Mouse (Mus musculus): ENCODE data around the gene Sp9. TPM values are rescaled to one million over a fixed set of nuclear protein-coding genes. Genes with fewer than 3 reads are reported as not detected.

Sp9 gene
- polyA plus RNA-seq (2016; fragmentation: Nextera tagmentation; extraction: Ambion mirVana): 1.5 and 1.8 TPM in 2 replicates

GRCm38 (mm10) chr2:73271459-73272161 lies at the start of gene Sp9:
Sp9 (plus strand) TSS chr2:73271925.
- no peaks in the 10 kb centered on the region for H3K36me3 ChIP-seq
- peak within 1 kb of the TSS; percentile 62 for H3K4me3 ChIP-seq
- peaks cover 74% of the 10 kb centered on the region for H3K4me1 ChIP-seq
- H3K27me3 ChIP-seq (ENCODE audit: low read depth, poor library complexity, severe bottlenecking): peaks cover 100% of the 10 kb centered on the region
- H3K9me3 ChIP-seq (replicated peaks): no peaks in the 10 kb centered on the region
- WGBS: under 1% methylated on average over 48 of the region's 48 CpGs
- H3K27ac ChIP-seq (replicated peaks): peak within 1 kb of the TSS; percentile 83
- peak; percentile 90 for DNase-seq (ENCODE audit: low spot score)

- 58% methylated on average over 3 of the region's 3 CpGs for WGBS
- H3K9me3 ChIP-seq (replicated peaks): no peaks in the 10 kb centered on the region
Measured at GRCm38 (mm10) chr2:73231081-73231480, 40.6 kb upstream of the Sp9 start.

GRCm38 (mm10) chr2:73241299-73241698 lies 30.4 kb upstream of the Sp9 start:
- Histone ChIP-seq H3K27ac (replicated peaks) (no peak overlapping the region), H3K4me3 (no peak overlapping the region), H3K9me3 (replicated peaks) (no peaks in the 10 kb centered on the region), H3K4me1 (no peaks in the 10 kb centered on the region), H3K36me3 (no peaks in the 10 kb centered on the region), H3K27me3 (ENCODE audit: low read depth, poor library complexity, severe bottlenecking) (no peaks in the 10 kb centered on the region)
- DNase-seq (ENCODE audit: low spot score): no peak
- WGBS: 82% methylated on average over 4 of the region's 4 CpGs

More at GRCm38 (mm10) chr2:73231081-73231480, 40.6 kb upstream of the Sp9 start:
- H3K4me3 ChIP-seq: no peak overlapping the region
- H3K27me3 ChIP-seq (ENCODE audit: low read depth, poor library complexity, severe bottlenecking): no peaks in the 10 kb centered on the region
- H3K27ac ChIP-seq (replicated peaks): peak overlapping the region; percentile 38; the same call in 1 of the 2 replicates
- H3K4me1 ChIP-seq: peaks cover 9% of the 10 kb centered on the region
- no peaks in the 10 kb centered on the region for H3K36me3 ChIP-seq
- DNase-seq (ENCODE audit: low spot score): no peak

- Histone ChIP-seq H3K27ac (replicated peaks) (no peak overlapping the region), H3K36me3 (no peaks in the 10 kb centered on the region), H3K27me3 (ENCODE audit: low read depth, poor library complexity, severe bottlenecking) (no peaks in the 10 kb centered on the region), H3K9me3 (replicated peaks) (no peaks in the 10 kb centered on the region), H3K4me3 (no peak overlapping the region), H3K4me1 (no peaks in the 10 kb centered on the region)
- 70% methylated on average over 4 of the region's 4 CpGs for WGBS
- DNase-seq (ENCODE audit: low spot score): no peak
Measured at GRCm38 (mm10) chr2:73248701-73249100, 23.0 kb upstream of the Sp9 start.

GRCm38 (mm10) chr2:73263172-73263765 lies 8.5 kb upstream of the Sp9 start:
- DNase-seq (ENCODE audit: low spot score): no peak
- H3K4me3 ChIP-seq: peak overlapping the region; percentile 55
- WGBS: 3% methylated on average over 16 of the region's 16 CpGs
- peaks cover 69% of the 10 kb centered on the region for H3K27me3 ChIP-seq (ENCODE audit: low read depth, poor library complexity, severe bottlenecking)
- H3K27ac ChIP-seq (replicated peaks): no peak overlapping the region
- 0 out of 2 replicates have a peak, but pooled peaks cover 3% of the 10 kb centered on the region for H3K9me3 ChIP-seq (replicated peaks)
- H3K4me1 ChIP-seq: peaks cover 33% of the 10 kb centered on the region
- H3K36me3 ChIP-seq: no peaks in the 10 kb centered on the region

- peaks cover 76% of the 10 kb centered on the region for H3K27me3 ChIP-seq (ENCODE audit: low read depth, poor library complexity, severe bottlenecking)
- 0 out of 2 replicates have a peak, but pooled peaks cover 3% of the 10 kb centered on the region for H3K9me3 ChIP-seq (replicated peaks)
- WGBS: under 1% methylated on average over 38 of the region's 38 CpGs
- H3K27ac ChIP-seq (replicated peaks): no peak overlapping the region
- peak overlapping the region; percentile 55 for H3K4me3 ChIP-seq
- peaks cover 38% of the 10 kb centered on the region for H3K4me1 ChIP-seq
- no peaks in the 10 kb centered on the region for H3K36me3 ChIP-seq
- peak; percentile 51 for DNase-seq (ENCODE audit: low spot score)
Measured at GRCm38 (mm10) chr2:73263794-73264610, 7.7 kb upstream of the Sp9 start.

GRCm38 (mm10) chr2:73264611-73265195 lies 7.0 kb upstream of the Sp9 start:
- Histone ChIP-seq H3K36me3 (no peaks in the 10 kb centered on the region), H3K4me1 (peaks cover 45% of the 10 kb centered on the region), H3K9me3 (replicated peaks) (0 out of 2 replicates have a peak, but pooled peaks cover 3% of the 10 kb centered on the region), H3K4me3 (peak overlapping the region; percentile 55), H3K27me3 (ENCODE audit: low read depth, poor library complexity, severe bottlenecking) (peaks cover 83% of the 10 kb centered on the region), H3K27ac (replicated peaks) (no peak overlapping the region)
- 6% methylated on average over 11 of the region's 11 CpGs for WGBS
- DNase-seq (ENCODE audit: low spot score): peak; percentile 37

- H3K4me1 ChIP-seq: peaks cover 58% of the 10 kb centered on the region
- no peaks in the 10 kb centered on the region for H3K36me3 ChIP-seq
- WGBS: 9% methylated on average over 5 of the region's 5 CpGs
- no peak overlapping the region for H3K27ac ChIP-seq (replicated peaks)
- peaks cover 96% of the 10 kb centered on the region for H3K27me3 ChIP-seq (ENCODE audit: low read depth, poor library complexity, severe bottlenecking)
- H3K9me3 ChIP-seq (replicated peaks): 0 out of 2 replicates have a peak, but pooled peaks cover 1% of the 10 kb centered on the region
- no peak overlapping the region for H3K4me3 ChIP-seq
- no peak for DNase-seq (ENCODE audit: low spot score)
Measured at GRCm38 (mm10) chr2:73266011-73266410, 5.7 kb upstream of the Sp9 start.

GRCm38 (mm10) chr2:73266623-73267022 lies 5.1 kb upstream of the Sp9 start:
- Histone ChIP-seq H3K4me1 (peaks cover 65% of the 10 kb centered on the region), H3K4me3 (no peak overlapping the region), H3K36me3 (no peaks in the 10 kb centered on the region), H3K9me3 (replicated peaks) (no peaks in the 10 kb centered on the region), H3K27ac (replicated peaks) (no peak overlapping the region), H3K27me3 (ENCODE audit: low read depth, poor library complexity, severe bottlenecking) (peaks cover 100% of the 10 kb centered on the region)
- DNase-seq (ENCODE audit: low spot score): no peak
- WGBS: 53% methylated on average over 1 of the region's 1 CpGs

- H3K4me1 ChIP-seq: peaks cover 71% of the 10 kb centered on the region
- no peak overlapping the region for H3K4me3 ChIP-seq
- 21% methylated on average over 3 of the region's 3 CpGs for WGBS
- H3K27me3 ChIP-seq (ENCODE audit: low read depth, poor library complexity, severe bottlenecking): peaks cover 100% of the 10 kb centered on the region
- DNase-seq (ENCODE audit: low spot score): no peak
- no peaks in the 10 kb centered on the region for H3K9me3 ChIP-seq (replicated peaks)
- H3K36me3 ChIP-seq: no peaks in the 10 kb centered on the region
- H3K27ac ChIP-seq (replicated peaks): no peak overlapping the region
Measured at GRCm38 (mm10) chr2:73267231-73267630, 4.5 kb upstream of the Sp9 start.

- H3K4me3 ChIP-seq: no peak overlapping the region
- no peak overlapping the region for H3K27ac ChIP-seq (replicated peaks)
- no peak for DNase-seq (ENCODE audit: low spot score)
Measured at GRCm38 (mm10) chr2:73267818-73268217, 3.9 kb upstream of the Sp9 start.

GRCm38 (mm10) chr2:73268281-73268680 lies 3.4 kb upstream of the Sp9 start:
- peaks cover 100% of the 10 kb centered on the region for H3K27me3 ChIP-seq (ENCODE audit: low read depth, poor library complexity, severe bottlenecking)
- H3K36me3 ChIP-seq: no peaks in the 10 kb centered on the region
- no peak overlapping the region for H3K4me3 ChIP-seq
- peak; percentile 52 for DNase-seq (ENCODE audit: low spot score)
- no peak overlapping the region for H3K27ac ChIP-seq (replicated peaks)
- WGBS: 2% methylated on average over 12 of the region's 12 CpGs
- peaks cover 79% of the 10 kb centered on the region for H3K4me1 ChIP-seq
- H3K9me3 ChIP-seq (replicated peaks): no peaks in the 10 kb centered on the region

More at GRCm38 (mm10) chr2:73267818-73268217, 3.9 kb upstream of the Sp9 start:
- H3K36me3 ChIP-seq: no peaks in the 10 kb centered on the region
- peaks cover 100% of the 10 kb centered on the region for H3K27me3 ChIP-seq (ENCODE audit: low read depth, poor library complexity, severe bottlenecking)
- H3K9me3 ChIP-seq (replicated peaks): no peaks in the 10 kb centered on the region
- H3K4me1 ChIP-seq: peaks cover 77% of the 10 kb centered on the region
- WGBS: 1% methylated on average over 4 of the region's 4 CpGs
